Mouse (Mus musculus): ENCODE measurements around the gene Apoa1.

DNA sequence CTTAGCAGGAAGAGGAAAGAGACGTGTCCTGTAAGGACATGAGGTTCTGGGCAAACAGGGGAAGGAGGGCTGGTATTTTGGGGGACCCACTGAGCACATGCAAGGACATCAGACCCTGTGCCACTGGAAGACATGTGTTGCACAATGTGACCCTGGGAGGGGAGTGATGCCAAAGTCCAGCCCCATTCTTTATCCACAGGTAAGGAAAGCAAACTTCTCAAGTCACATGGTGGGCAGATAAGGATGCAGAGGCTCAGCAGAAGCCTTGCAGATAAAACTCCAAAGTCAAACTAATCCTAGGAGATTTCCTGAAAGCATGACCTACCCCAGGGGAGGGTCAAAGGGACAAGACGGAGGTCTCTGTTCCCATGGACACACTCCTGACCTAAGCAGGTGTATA is 13.4 kb downstream of the Apoa1 start:
- TF ChIP-seq CTCF (IDR thresholded peaks at IDR 0.05) = no peak
- TF ChIP-seq EP300 (IDR thresholded peaks at IDR 0.05) = no peak
